Mouse (Mus musculus) liver, embryonic 11.5 days (tissue): ENCODE results near the gene 1700006A11Rik. TPM values are rescaled to one million over a fixed set of nuclear protein-coding genes. Genes with fewer than 3 reads are reported as not detected.
"Not testable (repeated sequence)": the region's sequence is repeated elsewhere in the genome, so short reads cannot be mapped to it uniquely, and the experiment has no call there.

Experiments used
- ATAC-seq: fragments of 200-750 bp; cut with Nextera tagmentation; replicated peaks from 2 replicates; pipeline ENCODE4 v1.8.0; 2017; ENCODE audit warnings: moderate number of reproducible peaks, mild to moderate bottlenecking, moderate TSS enrichment, moderate library complexity; ENCODE audit not compliant: low FRiP score
- DNase-seq: peaks from one replicate; pipeline ENCODE4 v3.0.0-alpha.2; 2017; ENCODE audit warnings: low spot score
- H3K27ac ChIP-seq: fragments of 300-500 bp; sonication (generic); 2 replicates; pipeline ENCODE4 v1.5.1; 2014; ENCODE audit warnings: mild to moderate bottlenecking, low read depth, low read length, control low read depth
- H3K27me3 ChIP-seq: fragments of 300-500 bp; sonication (generic); replicated peaks from 2 replicates; pipeline ENCODE4 v1.6.1; 2014; ENCODE audit warnings: low read length, mixed read lengths; ENCODE audit not compliant: control insufficient read depth, insufficient read depth
- H3K36me3 ChIP-seq: fragments of 300-500 bp; sonication (generic); 2 replicates; pipeline ENCODE4 v1.6.1; 2014; ENCODE audit warnings: mild to moderate bottlenecking, low read length, moderate library complexity, mixed read lengths; ENCODE audit not compliant: control insufficient read depth, insufficient read depth
- H3K4me1 ChIP-seq: fragments of 300-500 bp; sonication (generic); replicated peaks from 2 replicates; pipeline ENCODE4 v1.6.1; 2014; ENCODE audit warnings: low read length, mixed read lengths; ENCODE audit not compliant: control insufficient read depth, insufficient read depth
- H3K4me2 ChIP-seq: fragments of 300-500 bp; sonication (generic); 2 replicates; pipeline ENCODE4 v1.6.1; 2014; ENCODE audit warnings: mild to moderate bottlenecking, control low read depth, moderate library complexity
- H3K4me3 ChIP-seq: fragments of 300-500 bp; sonication (generic); 2 replicates; pipeline ENCODE4 v1.5.1; 2014; ENCODE audit warnings: low read depth, low read length, control low read depth
- H3K9ac ChIP-seq: fragments of 300-500 bp; sonication (generic); 2 replicates; pipeline ENCODE4 v1.6.1; 2014; ENCODE audit warnings: low read depth, low read length, control low read depth
- H3K9me3 ChIP-seq: fragments of 300-500 bp; sonication (generic); 2 replicates; pipeline ENCODE4 v1.6.1; 2016; ENCODE audit warnings: low read length, inconsistent platforms, mixed read lengths; ENCODE audit not compliant: control insufficient read depth
- WGBS: fragments of 180-500 bp; shearing (Covaris S2); extraction: QIAGEN DNeasy Blood & Tissue Kit; methylation state at CpG from one replicate; pipeline ENCODE4 v1.1.7; 2014; 5-methylcytosine and 5-hydroxymethylcytosine counted together
- polyA plus RNA-seq: library from polyadenylated mRNA; unstranded; fragments of >200 nt; fragmentation: Nextera tagmentation; extraction: Ambion mirVana; gene quantifications from 2 replicates; pipeline ENCODE4 v1.2.1, GENCODE M21; 2014

Gene 1700006A11Rik
- polyA plus RNA-seq: not detected in 2 replicates

GRCm38 (mm10) chr3:124425940-124426339 is at the start of gene 1700006A11Rik:
TSS of gene 1700006A11Rik (minus strand) at chr3:124426040.
- no peaks in the 10 kb centered on the region for H3K36me3 ChIP-seq
- DNase-seq (no peak), ATAC-seq (no peak)
- H3K27ac ChIP-seq: no peak within 1 kb of the TSS
- no peaks in the 10 kb centered on the region for H3K27me3 ChIP-seq
- 64% methylated on average over 1 of the region's 1 CpGs for WGBS
- H3K4me3 ChIP-seq: no peak within 1 kb of the TSS
- no peak within 1 kb of the TSS for H3K9ac ChIP-seq
- H3K4me2 ChIP-seq: no peak within 1 kb of the TSS
- no peaks in the 10 kb centered on the region for H3K4me1 ChIP-seq
- no peaks in the 10 kb centered on the region for H3K9me3 ChIP-seq

- not testable (repeated sequence) for H3K9ac ChIP-seq, H3K4me3 ChIP-seq, H3K4me1 ChIP-seq, H3K27ac ChIP-seq, H3K4me2 ChIP-seq, ATAC-seq, H3K27me3 ChIP-seq, H3K36me3 ChIP-seq, DNase-seq, H3K9me3 ChIP-seq
- 83% methylated on average over 5 of the region's 5 CpGs for WGBS
Observed at GRCm38 (mm10) chr3:124474291-124474690, 48.5 kb upstream of the 1700006A11Rik start.

DNA sequence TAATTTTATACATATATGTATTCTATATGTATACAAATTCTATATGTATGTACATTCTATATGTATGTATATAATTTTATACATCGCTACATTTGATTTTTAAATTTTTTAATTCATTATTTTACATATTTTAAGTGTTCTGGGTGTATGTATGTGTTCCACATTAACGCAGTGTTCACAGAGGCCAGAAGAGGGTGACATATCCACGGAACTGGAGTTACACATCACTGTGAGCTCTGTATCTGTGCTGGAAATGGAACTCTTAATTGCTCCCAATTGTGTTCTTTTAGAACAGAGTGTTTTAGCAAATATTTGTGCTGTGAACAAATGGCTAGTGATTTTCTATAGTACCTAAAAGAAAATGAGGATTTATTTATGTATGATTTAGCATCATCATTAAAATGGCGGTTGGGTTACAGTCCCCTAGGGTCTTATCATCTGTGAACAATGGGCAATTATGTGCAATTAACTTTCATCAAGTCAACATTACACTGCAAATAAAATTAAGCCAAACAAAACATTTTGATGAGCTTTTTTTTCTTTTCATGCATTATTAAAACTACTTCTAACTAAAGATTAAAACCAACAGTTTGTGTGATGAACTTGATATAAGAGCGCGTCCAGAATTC is 40.4 kb upstream of the 1700006A11Rik start:
- 81% methylated on average over 6 of the region's 6 CpGs for WGBS
- Histone ChIP-seq H3K9ac (no peak overlapping the region), H3K4me2 (no peak overlapping the region), H3K4me3 (no peak overlapping the region), H3K36me3 (no peaks in the 10 kb centered on the region), H3K27ac (no peak overlapping the region), H3K4me1 (no peaks in the 10 kb centered on the region), H3K27me3 (no peaks in the 10 kb centered on the region), H3K9me3 (no peaks in the 10 kb centered on the region)
- no peak for DNase-seq
- no peak for ATAC-seq

GRCm38 (mm10) chr3:124392201-124392600 is 33.6 kb downstream of the 1700006A11Rik start:
- no peaks in the 10 kb centered on the region for H3K27me3 ChIP-seq
- H3K36me3 ChIP-seq: no peaks in the 10 kb centered on the region
- no peak for DNase-seq
- no peak overlapping the region for H3K9ac ChIP-seq
- no peak overlapping the region for H3K4me2 ChIP-seq
- no peaks in the 10 kb centered on the region for H3K9me3 ChIP-seq
- no peak overlapping the region for H3K27ac ChIP-seq
- no peak for ATAC-seq
- H3K4me3 ChIP-seq: no peak overlapping the region
- WGBS: 81% methylated on average over 5 of the region's 5 CpGs
- H3K4me1 ChIP-seq: no peaks in the 10 kb centered on the region

DNA sequence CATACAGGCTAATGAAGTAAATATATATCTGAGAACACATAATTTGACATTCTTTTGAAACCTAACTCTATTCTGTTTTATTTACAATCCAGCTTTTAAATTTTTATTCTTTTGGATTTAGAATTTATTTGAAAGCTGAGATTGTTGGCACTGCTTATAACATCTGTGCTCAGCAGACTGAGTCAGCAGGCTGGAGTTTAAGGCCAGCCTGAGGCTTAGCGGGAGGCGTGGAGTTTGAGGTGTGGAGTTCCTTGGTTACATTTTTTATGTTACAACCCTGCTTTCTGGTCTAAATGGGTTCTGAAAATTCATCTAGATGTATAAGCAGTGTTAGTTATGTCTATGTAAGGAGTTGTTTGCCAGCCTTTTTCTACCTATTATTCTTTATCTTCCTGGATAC is 35.7 kb downstream of the 1700006A11Rik start:
- ATAC-seq: no peak
- H3K27ac ChIP-seq: no peak overlapping the region
- no peak overlapping the region for H3K4me2 ChIP-seq
- no peak overlapping the region for H3K9ac ChIP-seq
- no peak overlapping the region for H3K4me3 ChIP-seq
- H3K9me3 ChIP-seq: no peaks in the 10 kb centered on the region
- H3K4me1 ChIP-seq: no peaks in the 10 kb centered on the region
- H3K36me3 ChIP-seq: no peaks in the 10 kb centered on the region
- no peak for DNase-seq
- no peaks in the 10 kb centered on the region for H3K27me3 ChIP-seq
- 83% methylated on average over 2 of the region's 2 CpGs for WGBS

- WGBS: 59% methylated on average over 2 of the region's 2 CpGs
- ATAC-seq (no peak), DNase-seq (no peak)
- H3K27ac ChIP-seq: no peak overlapping the region
- no peak overlapping the region for H3K4me3 ChIP-seq
- no peak overlapping the region for H3K9ac ChIP-seq
- no peaks in the 10 kb centered on the region for H3K4me1 ChIP-seq
- no peak overlapping the region for H3K4me2 ChIP-seq
- H3K9me3 ChIP-seq: no peaks in the 10 kb centered on the region
- no peaks in the 10 kb centered on the region for H3K36me3 ChIP-seq
- no peaks in the 10 kb centered on the region for H3K27me3 ChIP-seq
Observed at GRCm38 (mm10) chr3:124389650-124390049, 36.2 kb downstream of the 1700006A11Rik start.

- not testable (repeated sequence) for H3K4me2 ChIP-seq, ATAC-seq, H3K9me3 ChIP-seq, H3K36me3 ChIP-seq, H3K27ac ChIP-seq, DNase-seq, H3K4me3 ChIP-seq, H3K9ac ChIP-seq, H3K27me3 ChIP-seq, H3K4me1 ChIP-seq
- 85% methylated on average over 18 of the region's 18 CpGs for WGBS
Observed at GRCm38 (mm10) chr3:124385377-124385776, 40.5 kb downstream of the 1700006A11Rik start.

DNA sequence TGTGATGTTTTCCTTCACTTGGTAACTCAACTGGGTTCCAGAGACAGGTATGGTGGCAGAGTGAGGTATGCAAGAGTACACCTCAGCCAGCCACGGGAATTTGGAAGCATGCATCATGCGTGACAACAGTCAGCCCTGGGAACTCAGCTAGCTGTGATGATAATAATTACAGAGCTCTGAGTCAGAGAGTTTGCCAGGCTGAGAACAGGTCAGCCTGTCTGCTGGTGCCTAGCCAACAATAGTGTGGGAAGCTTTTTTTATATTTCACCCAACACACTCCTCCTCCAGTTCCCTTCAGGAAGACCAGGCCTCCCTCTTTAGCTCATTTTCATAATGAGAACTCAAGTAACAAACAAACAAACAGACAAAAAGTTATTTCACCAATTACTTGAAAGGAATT is 53.8 kb downstream of the 1700006A11Rik start:
- WGBS: 81% methylated on average over 2 of the region's 2 CpGs

DNA sequence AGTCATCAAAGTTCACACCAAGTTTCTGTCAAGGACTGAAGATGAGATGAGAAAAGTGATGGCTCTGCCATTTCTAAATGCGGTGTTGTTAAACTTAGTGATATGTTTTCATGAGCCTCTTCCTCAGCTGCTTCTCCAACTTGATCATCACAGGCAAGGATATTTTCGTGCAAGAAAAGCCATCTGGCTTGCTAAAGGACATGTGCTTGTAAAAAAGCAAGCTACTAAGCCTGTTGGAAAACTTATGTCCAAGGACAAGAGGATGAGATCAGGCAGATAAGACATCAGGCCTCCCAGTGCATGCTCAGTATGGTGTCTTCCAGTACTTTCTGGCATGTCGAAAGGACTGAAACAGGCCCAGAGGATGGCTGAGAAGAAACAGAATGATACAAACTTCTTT is 68.3 kb downstream of the 1700006A11Rik start:
- H3K36me3 ChIP-seq: no peaks in the 10 kb centered on the region
- no peaks in the 10 kb centered on the region for H3K9me3 ChIP-seq
- no peak overlapping the region for H3K4me2 ChIP-seq
- no peak for ATAC-seq
- H3K27me3 ChIP-seq: no peaks in the 10 kb centered on the region
- H3K27ac ChIP-seq: no peak overlapping the region
- H3K9ac ChIP-seq: no peak overlapping the region
- WGBS: 78% methylated on average over 3 of the region's 3 CpGs
- no peak for DNase-seq
- H3K4me1 ChIP-seq: no peaks in the 10 kb centered on the region
- no peak overlapping the region for H3K4me3 ChIP-seq

More for the DNA sequence above, 53.8 kb downstream of the 1700006A11Rik start:
- no peak overlapping the region for H3K4me3 ChIP-seq
- no peak overlapping the region for H3K4me2 ChIP-seq
- no peak for ATAC-seq
- H3K4me1 ChIP-seq: no peaks in the 10 kb centered on the region
- no peaks in the 10 kb centered on the region for H3K36me3 ChIP-seq
- H3K27ac ChIP-seq: no peak overlapping the region
- H3K9me3 ChIP-seq: no peaks in the 10 kb centered on the region
- H3K27me3 ChIP-seq: no peaks in the 10 kb centered on the region
- DNase-seq: no peak
- H3K9ac ChIP-seq: no peak overlapping the region
